ENCODE assay signal across 22 mouse cellular contexts in genomic region chr6:83127419-83127818, GRCm38 (mm10). TPM values are rescaled to one million over a fixed set of nuclear protein-coding genes. Genes with fewer than 3 reads are reported as not detected.
DNase-seq lines count a peak whose midpoint lies in the region; ATAC-seq and TF ChIP-seq lines count a peak whose summit lies in the region.
"Had no signal": no experiment of that assay in that cellular context is flagged by ENCODE, and none has a peak within 500 bp of the region (broad histone marks: within the 10 kb centered on the region; RNA-seq: fewer than 3 reads in every experiment).

No protein-coding gene starts in this region.

- H3K4me2 ChIP-seq in hindbrain, postnatal 0 days (ENCODE audit: low read depth, low read length): no peak overlapping the region
- H3K4me2 ChIP-seq in hindbrain, embryonic 12.5 days (replicated peaks): no peak overlapping the region
- no peak overlapping the region for H3K4me2 ChIP-seq in liver, postnatal 0 days (ENCODE audit: low read depth, low read length)
- H3K4me2 ChIP-seq: forebrain, embryonic 12.5 days; heart, embryonic 12.5 days; hindbrain, embryonic 14.5 days had no signal

- no peak overlapping the region for H3K4me3 ChIP-seq in hindbrain, postnatal 0 days (ENCODE audit: low read length)
- no peak overlapping the region for H3K4me3 ChIP-seq in hindbrain, embryonic 12.5 days
- H3K4me3 ChIP-seq in liver, postnatal 0 days (ENCODE audit: low read depth, low read length): no peak overlapping the region
- H3K4me3 ChIP-seq: embryonic facial prominence, embryonic 10.5 days; forebrain, embryonic 12.5 days; heart, embryonic 12.5 days; midbrain, embryonic 10.5 days had no signal

- TF ChIP-seq EP300 in liver, postnatal 0 days (IDR thresholded peaks at IDR 0.05; ENCODE audit: low read depth): no peak

- TF ChIP-seq CTCF in hindbrain, postnatal 0 days (IDR thresholded peaks at IDR 0.05; ENCODE audit: low read depth): 0 out of 2 replicates have a peak, but pooled peaks have one; percentile 6
- TF ChIP-seq CTCF in liver, postnatal 0 days (IDR thresholded peaks at IDR 0.05; ENCODE audit: low read depth): peak; percentile 58
- peak; percentile 19; the same call in 1 of the 2 replicates for TF ChIP-seq CTCF in brain, embryonic 14.5 days (IDR thresholded peaks at IDR 0.05; ENCODE audit: borderline replicate concordance, extremely low read depth, insufficient read depth, insufficient read length)

- no peaks in the 10 kb centered on the region for H3K9me3 ChIP-seq in hindbrain, postnatal 0 days (ENCODE audit: low read length)
- no peaks in the 10 kb centered on the region for H3K9me3 ChIP-seq in hindbrain, embryonic 12.5 days (replicated peaks)
- no peaks in the 10 kb centered on the region for H3K9me3 ChIP-seq in liver, postnatal 0 days (ENCODE audit: low read length)
- H3K9me3 ChIP-seq: embryonic facial prominence, embryonic 10.5 days; forebrain, embryonic 12.5 days; heart, embryonic 12.5 days; midbrain, embryonic 10.5 days had no signal

- no peak overlapping the region for H3K9ac ChIP-seq in hindbrain, postnatal 0 days (replicated peaks; ENCODE audit: low read length)
- no peak overlapping the region for H3K9ac ChIP-seq in hindbrain, embryonic 12.5 days
- no peak overlapping the region for H3K9ac ChIP-seq in liver, postnatal 0 days (replicated peaks)
- H3K9ac ChIP-seq: forebrain, embryonic 12.5 days; heart, embryonic 12.5 days; hindbrain, embryonic 14.5 days had no signal

- no peak overlapping the region for H3K27ac ChIP-seq in hindbrain, postnatal 0 days
- no peak overlapping the region for H3K27ac ChIP-seq in hindbrain, embryonic 12.5 days
- H3K27ac ChIP-seq in liver, postnatal 0 days (ENCODE audit: low read depth): no peak overlapping the region
- H3K27ac ChIP-seq: embryonic facial prominence, embryonic 10.5 days; forebrain, embryonic 12.5 days; hindbrain, embryonic 14.5 days; macrophage; midbrain, embryonic 10.5 days had no signal

- WGBS in hindbrain, postnatal 0 days: 96% methylated on average over 5 of the region's 5 CpGs
- WGBS in hindbrain, embryonic 12.5 days: 95% methylated on average over 5 of the region's 5 CpGs
- 83% methylated on average over 5 of the region's 5 CpGs for WGBS in liver, postnatal 0 days (ENCODE audit: insufficient replicate concordance)

- H3K36me3 ChIP-seq in hindbrain, postnatal 0 days (ENCODE audit: insufficient read depth, low read length): no peaks in the 10 kb centered on the region
- H3K36me3 ChIP-seq in hindbrain, embryonic 12.5 days: no peaks in the 10 kb centered on the region
- H3K36me3 ChIP-seq in liver, postnatal 0 days (replicated peaks; ENCODE audit: insufficient read depth, low read length): 0 out of 2 replicates have a peak, but pooled peaks cover 3% of the 10 kb centered on the region
- H3K36me3 ChIP-seq: heart, embryonic 12.5 days had no signal

- no peak for DNase-seq in hindbrain, postnatal 0 days (ENCODE audit: low spot score)
- DNase-seq in liver, postnatal 0 days: no peak
- DNase-seq in liver: no peak
- peak; percentile 47 for DNase-seq in ES-CJ7 (ENCODE audit: low read depth, low spot score)
- no peak for DNase-seq in brain, embryonic 14.5 days (ENCODE audit: low read depth)
- DNase-seq in kidney, postnatal 4 days: no peak
- no peak for DNase-seq in spleen, adult 12 weeks (ENCODE audit: low spot score)
- DNase-seq: adrenal gland, adult 2 months; B cell, adult 2 months; cerebellum, adult 9-10 months; kidney, adult 11 months; kidney, postnatal 14 days; lung, adult 18-20 months; right cerebral cortex, adult 18-20 months; thymus, postnatal 14 days had no signal

- no peak for ATAC-seq in hindbrain, postnatal 0 days
- ATAC-seq in hindbrain, embryonic 12.5 days (ENCODE audit: low FRiP score): no peak
- ATAC-seq in liver, postnatal 0 days: no peak

- no peak for TF ChIP-seq POLR2A in brain, embryonic 14.5 days (IDR thresholded peaks at IDR 0.05; ENCODE audit: borderline replicate concordance, extremely low read depth, insufficient read depth, insufficient read length, poor library complexity, severe bottlenecking)

- H3K4me1 ChIP-seq in hindbrain, postnatal 0 days (ENCODE audit: insufficient read depth, low read length): peaks cover 7% of the 10 kb centered on the region
- peaks cover 24% of the 10 kb centered on the region for H3K4me1 ChIP-seq in hindbrain, embryonic 12.5 days
- peaks cover 27% of the 10 kb centered on the region for H3K4me1 ChIP-seq in liver, postnatal 0 days (ENCODE audit: insufficient read depth)

- H3K27me3 ChIP-seq in hindbrain, postnatal 0 days (ENCODE audit: insufficient read depth, low read length): no peaks in the 10 kb centered on the region
- no peaks in the 10 kb centered on the region for H3K27me3 ChIP-seq in hindbrain, embryonic 12.5 days
- no peaks in the 10 kb centered on the region for H3K27me3 ChIP-seq in liver, postnatal 0 days (ENCODE audit: insufficient read depth, low read length)
- H3K27me3 ChIP-seq: forebrain, embryonic 12.5 days; heart, embryonic 12.5 days had no signal

RNA-seq across cellular contexts. Expression of gene Ino80b, which starts 2.2 kb away (rescaled TPM):
- 26.7 and 31.0 TPM in 2 replicates for total RNA-seq in hindbrain, postnatal 0 days (2014; rRNA removed)
- polyA plus RNA-seq in hindbrain, postnatal 0 days (2015; fragmentation: Nextera tagmentation; extraction: Ambion mirVana): 12.0 and 14.8 TPM in 2 replicates
- polyA plus RNA-seq in hindbrain, embryonic 12.5 days (2016; fragmentation: Nextera tagmentation; extraction: Ambion mirVana): 19.6 and 19.9 TPM in 2 replicates
- 5.1 and 5.7 TPM in 2 replicates for polyA plus RNA-seq in liver, postnatal 0 days (2015; fragmentation: Nextera tagmentation; extraction: Ambion mirVana)
- polyA plus RNA-seq in brain, embryonic 14.5 days (2012; rRNA removed): 43.4 and 47.9 TPM in 2 replicates

RNA-seq across cellular contexts. Expression of gene Wbp1, which starts 6.1 kb away (rescaled TPM):
- 182 and 209 TPM in 2 replicates for total RNA-seq in hindbrain, postnatal 0 days (2014; rRNA removed)
- polyA plus RNA-seq in hindbrain, postnatal 0 days (2015; fragmentation: Nextera tagmentation; extraction: Ambion mirVana): 99.6 and 101 TPM in 2 replicates
- 206 and 212 TPM in 2 replicates for polyA plus RNA-seq in hindbrain, embryonic 12.5 days (2016; fragmentation: Nextera tagmentation; extraction: Ambion mirVana)
- 21.0 and 22.0 TPM in 2 replicates for polyA plus RNA-seq in liver, postnatal 0 days (2015; fragmentation: Nextera tagmentation; extraction: Ambion mirVana)
- 298 and 440 TPM in 2 replicates for polyA plus RNA-seq in brain, embryonic 14.5 days (2012; rRNA removed)

RNA-seq across cellular contexts. Expression of gene Rtkn, which starts 7.8 kb away (rescaled TPM):
- total RNA-seq in hindbrain, postnatal 0 days (2014; rRNA removed): 40.0 and 73.6 TPM in 2 replicates
- polyA plus RNA-seq in hindbrain, postnatal 0 days (2015; fragmentation: Nextera tagmentation; extraction: Ambion mirVana): 20.8 and 21.1 TPM in 2 replicates
- 40.7 and 42.6 TPM in 2 replicates for polyA plus RNA-seq in hindbrain, embryonic 12.5 days (2016; fragmentation: Nextera tagmentation; extraction: Ambion mirVana)
- polyA plus RNA-seq in liver, postnatal 0 days (2015; fragmentation: Nextera tagmentation; extraction: Ambion mirVana): 7.0 and 7.1 TPM in 2 replicates
- polyA plus RNA-seq in brain, embryonic 14.5 days (2012; rRNA removed): 28.9 and 30.7 TPM in 2 replicates

RNA-seq across cellular contexts. Expression of gene Mogs, which starts 12.1 kb away (rescaled TPM):
- 44.9 and 48.5 TPM in 2 replicates for total RNA-seq in hindbrain, postnatal 0 days (2014; rRNA removed)
- 20.5 and 21.1 TPM in 2 replicates for polyA plus RNA-seq in hindbrain, postnatal 0 days (2015; fragmentation: Nextera tagmentation; extraction: Ambion mirVana)
- polyA plus RNA-seq in hindbrain, embryonic 12.5 days (2016; fragmentation: Nextera tagmentation; extraction: Ambion mirVana): 42.6 TPM in 2 replicates
- polyA plus RNA-seq in liver, postnatal 0 days (2015; fragmentation: Nextera tagmentation; extraction: Ambion mirVana): 21.4 and 21.5 TPM in 2 replicates
- 45.3 and 63.1 TPM in 2 replicates for polyA plus RNA-seq in brain, embryonic 14.5 days (2012; rRNA removed)

RNA-seq across cellular contexts. Expression of gene Mrpl53, which starts 18.6 kb away (rescaled TPM):
- 72.5 and 73.7 TPM in 2 replicates for total RNA-seq in hindbrain, postnatal 0 days (2014; rRNA removed)
- 122 and 126 TPM in 2 replicates for polyA plus RNA-seq in hindbrain, postnatal 0 days (2015; fragmentation: Nextera tagmentation; extraction: Ambion mirVana)
- polyA plus RNA-seq in hindbrain, embryonic 12.5 days (2016; fragmentation: Nextera tagmentation; extraction: Ambion mirVana): 110 and 124 TPM in 2 replicates
- polyA plus RNA-seq in liver, postnatal 0 days (2015; fragmentation: Nextera tagmentation; extraction: Ambion mirVana): 88.3 and 90.2 TPM in 2 replicates
- polyA plus RNA-seq in brain, embryonic 14.5 days (2012; rRNA removed): 99.0 and 142 TPM in 2 replicates

Comparison
In these comparisons a context has a peak if more than half of its experiments do, and no peak if none do; other contexts are left out.
1. CTCF ChIP-seq: peak in every context shown above with its lines; median percentile 58 in liver, postnatal 0 days; 19 in brain, embryonic 14.5 days; 6 in hindbrain, postnatal 0 days.